Mouse (Mus musculus) right cerebral cortex, postnatal 36 days (tissue): Measurements from ENCODE around the gene Gcgr.
"Not testable (repeated sequence)": the region's sequence is repeated elsewhere in the genome, so short reads cannot be mapped to it uniquely, and the experiment has no call there.

Experiments
- DNase-seq, 2 experiments: peaks; one replicate each; pipeline ENCODE4 v3.0.0; 2022; ENCODE audit warnings: low spot score in 2 of 2, mixed read lengths in 1 of 2

Gcgr gene

DNA sequence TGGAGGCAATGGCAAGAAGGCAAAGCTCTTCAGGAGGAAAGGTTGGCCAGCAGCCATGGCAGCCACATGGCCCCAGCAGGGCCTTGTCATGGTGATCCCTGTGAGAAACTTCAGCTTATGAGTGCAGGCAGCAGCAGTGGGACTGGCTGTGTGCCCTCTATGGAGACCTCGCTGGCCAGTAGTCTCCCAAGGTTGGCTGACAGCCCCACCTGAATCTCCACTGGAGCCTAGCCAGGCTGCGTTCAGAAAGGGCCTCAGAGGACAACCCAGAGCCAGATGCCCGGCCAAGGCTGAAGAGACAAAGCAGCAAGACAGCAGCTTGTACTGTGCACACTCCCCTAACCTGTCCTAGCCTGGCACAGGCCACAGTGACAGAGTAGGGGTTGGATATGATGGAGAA lies 8.0 kb downstream of the Gcgr start:
- DNase-seq = no peak

DNA sequence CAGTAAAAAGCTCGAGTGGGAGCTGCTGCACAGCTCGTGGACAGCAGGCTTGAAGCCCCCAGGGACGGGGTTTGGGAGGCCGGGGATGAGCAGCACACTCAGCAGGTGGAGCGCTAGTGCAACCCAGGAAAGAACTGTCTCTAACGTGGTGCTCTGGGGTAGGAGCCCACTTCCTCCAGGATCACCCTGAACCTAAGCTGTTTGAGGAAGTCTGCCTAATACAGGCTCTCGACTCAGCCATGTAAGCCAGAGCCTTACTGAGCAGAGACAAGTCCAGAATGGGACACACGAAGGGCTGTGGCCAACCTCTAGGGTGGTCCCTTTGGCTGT lies 8.4 kb downstream of the Gcgr start:
- DNase-seq = no peak

DNA sequence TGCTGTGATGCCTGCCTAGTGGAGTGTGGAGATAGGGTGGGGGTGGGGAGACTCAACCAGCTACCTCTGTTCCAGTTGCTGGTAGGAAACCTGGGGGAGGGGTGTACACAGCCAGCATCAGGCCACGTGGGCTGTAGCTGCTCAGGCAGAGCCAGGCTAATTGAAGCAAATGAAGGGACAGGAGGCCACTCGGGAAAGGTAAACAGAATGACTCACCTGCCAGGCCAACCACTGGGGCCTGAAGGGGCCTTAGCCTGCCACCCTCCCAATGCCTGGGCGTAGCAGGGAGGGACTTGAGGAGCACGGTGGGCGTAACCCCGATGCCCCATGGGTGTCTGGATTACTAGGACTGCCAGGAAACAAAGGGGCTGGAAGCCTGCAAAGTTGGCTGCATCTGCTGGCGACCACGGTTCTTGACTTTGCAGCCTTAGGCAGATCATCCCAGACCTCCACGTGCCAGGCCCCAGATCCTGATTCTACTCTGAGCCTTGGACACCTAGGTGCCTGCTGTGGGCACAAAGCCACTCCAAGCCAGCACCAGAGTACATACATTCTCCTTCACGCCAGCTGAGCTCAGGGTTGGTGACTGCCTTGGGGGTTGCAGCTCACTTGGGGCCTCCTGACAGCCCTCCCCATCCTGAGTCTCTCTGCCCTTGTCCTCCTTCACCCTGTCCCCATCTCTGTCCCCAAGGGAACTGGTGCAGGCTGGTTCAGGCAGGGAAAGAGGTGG lies 9.0 kb downstream of the Gcgr start:
- DNase-seq = no peak

DNA sequence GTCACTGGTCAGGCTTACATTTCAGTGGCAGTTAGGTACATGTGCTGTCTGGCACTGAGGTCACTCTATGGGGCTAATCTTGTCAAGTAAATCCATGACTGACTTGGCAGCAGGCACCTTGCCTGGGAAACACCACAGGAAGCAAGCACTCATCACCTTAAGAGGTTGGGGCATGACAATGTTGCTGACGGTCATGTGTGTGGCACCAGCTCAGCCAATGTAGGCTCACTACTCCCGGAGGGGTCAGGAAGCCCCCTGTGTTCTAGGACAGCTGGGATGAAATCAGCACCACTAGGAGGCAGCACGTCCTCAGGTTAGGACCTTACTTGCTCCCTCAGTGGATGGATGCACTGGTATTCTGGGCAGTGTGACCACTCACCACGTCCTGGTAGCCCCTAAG lies 11.4 kb downstream of the Gcgr start:
- no peak for DNase-seq

DNA sequence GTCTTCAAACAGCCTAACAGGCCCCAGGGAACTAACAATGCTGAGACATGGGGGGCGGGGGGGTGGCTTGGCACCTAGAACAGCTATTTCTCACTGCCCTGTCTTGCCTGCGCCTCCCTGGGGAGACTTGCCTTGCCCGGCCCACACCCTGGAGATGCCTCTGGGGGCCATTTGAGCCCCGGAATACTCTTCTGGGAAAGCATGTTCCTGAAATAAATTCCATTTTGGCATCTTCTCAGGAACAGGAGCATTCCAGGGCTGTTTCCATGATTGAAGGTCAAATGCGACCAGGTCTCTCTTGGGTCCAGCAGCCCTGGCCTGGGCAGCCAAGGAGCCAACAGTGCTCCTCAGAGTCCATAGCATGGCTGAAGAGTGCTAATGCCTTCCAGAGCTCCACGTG lies 11.9 kb downstream of the Gcgr start:
- DNase-seq = no peak

DNA sequence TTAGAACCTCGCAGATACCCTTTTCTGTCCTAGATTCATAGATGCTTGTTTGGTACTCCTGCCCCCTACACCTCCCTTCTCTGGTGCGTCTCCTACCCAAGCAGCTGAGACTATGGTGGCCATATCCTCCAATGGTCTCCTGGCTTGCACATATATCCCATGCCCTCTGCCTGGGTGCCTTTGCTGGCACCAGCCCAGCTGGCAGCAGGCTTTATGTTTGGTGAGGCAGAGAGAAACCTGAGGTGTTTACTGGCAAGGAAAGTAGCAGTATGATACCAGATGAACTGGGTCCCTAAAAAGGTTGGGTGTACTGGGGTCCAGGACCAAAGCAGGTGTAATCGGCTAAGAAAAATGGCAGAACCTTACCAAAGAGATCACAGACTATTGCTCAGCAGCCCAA lies 15.5 kb downstream of the Gcgr start:
- no peak for DNase-seq

DNA sequence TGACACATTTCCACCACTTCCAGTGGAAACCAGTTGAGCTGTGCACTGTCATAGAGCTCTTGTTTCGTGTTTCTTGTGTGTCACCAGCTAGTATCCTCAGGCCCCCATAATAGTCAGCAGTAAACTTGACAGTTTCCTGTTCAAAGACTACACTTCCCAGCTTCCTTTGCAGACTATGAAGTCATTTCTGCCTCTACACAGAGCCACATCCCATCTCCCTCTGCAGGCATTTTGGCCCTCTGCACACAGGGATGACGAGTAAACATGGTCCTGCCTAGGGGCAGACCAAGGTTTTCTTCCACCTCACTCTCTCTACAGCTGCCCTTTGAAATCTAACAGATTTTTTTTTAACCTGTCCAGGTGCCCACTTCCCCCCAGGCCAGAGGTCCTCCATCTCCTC lies 17.0 kb downstream of the Gcgr start:
- DNase-seq = no peak

DNA sequence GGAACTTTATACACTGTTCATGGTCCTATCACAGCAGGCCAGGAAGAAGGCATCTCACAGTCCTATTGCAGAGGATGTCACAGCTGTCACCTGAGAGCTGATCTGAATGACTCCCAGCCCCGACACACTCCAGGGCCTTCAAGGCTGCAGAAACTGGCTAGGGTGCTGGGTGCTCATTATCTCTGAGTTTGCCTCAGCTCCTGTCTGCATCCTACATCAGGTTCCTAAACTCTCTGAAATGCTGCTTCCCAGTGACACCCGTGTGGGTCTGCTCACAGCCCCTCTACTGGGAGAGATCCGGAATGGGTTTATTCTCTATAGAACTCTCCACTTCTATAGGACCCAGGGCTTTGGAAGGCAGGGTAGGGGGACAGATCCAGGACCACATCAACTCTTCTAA lies 17.7 kb downstream of the Gcgr start:
- DNase-seq = no peak

DNA sequence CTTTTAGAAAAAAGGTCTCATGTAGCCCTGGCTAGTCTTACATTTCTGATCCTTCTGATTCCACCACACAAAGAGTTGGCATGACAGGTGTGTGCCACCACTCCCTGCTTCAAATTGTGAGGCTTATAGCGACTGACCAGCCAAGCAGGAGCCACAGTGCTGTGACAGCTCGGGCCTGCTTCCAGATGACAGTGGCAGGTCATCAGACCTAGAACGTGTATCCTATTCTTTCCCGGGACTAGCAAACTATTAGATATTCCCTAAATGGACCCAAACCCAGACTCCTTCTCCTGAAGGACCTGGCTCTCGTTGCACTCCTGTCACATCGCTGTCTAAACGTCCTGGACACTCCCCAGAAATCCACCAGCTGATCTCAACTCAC lies 18.3 kb downstream of the Gcgr start:
- DNase-seq = no peak

DNA sequence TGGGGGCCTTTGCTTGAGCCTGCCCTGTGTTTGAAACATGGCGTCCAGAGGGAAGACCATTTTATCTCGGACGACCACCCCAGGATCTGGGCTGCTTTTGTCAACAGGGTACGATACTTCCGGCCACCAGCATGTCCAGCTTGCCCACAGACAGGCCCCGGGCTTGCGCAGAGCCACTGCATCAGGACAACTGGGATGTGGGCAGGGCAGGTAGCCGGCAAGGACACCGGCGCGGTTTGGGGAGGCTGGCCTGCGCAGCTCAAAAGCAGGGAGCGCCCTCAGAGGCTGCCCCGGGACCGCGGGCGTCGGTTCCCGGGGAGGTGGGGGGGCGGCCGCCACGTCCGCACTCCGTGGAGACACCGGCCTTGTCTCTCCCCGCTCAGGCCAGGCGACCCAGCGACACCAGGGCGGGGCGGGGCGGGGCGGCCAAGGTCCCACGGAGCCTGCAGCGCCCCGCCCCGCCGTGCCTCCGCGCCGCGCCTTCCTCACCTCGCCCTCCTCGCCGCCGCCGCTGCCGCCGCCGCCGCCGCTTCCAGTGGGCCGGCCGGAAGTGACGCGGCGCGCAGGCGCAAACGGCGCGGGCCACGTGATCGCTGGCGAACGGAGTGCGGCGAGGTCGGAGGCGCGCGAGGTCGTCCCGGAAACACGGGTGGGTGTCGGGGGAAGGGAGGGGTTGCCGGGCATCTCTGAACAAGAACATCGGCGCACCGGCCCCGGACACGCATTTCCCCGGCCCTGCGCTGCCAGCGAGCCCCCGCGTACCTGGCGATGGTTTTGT lies 18.9 kb downstream of the Gcgr start, which contains the start of gene Mcrip1:
TSS of gene Mcrip1 (minus strand) at position 560 of the 778 bp plus-strand sequence.
- DNase-seq = peak; percentile 89 to 90

DNA sequence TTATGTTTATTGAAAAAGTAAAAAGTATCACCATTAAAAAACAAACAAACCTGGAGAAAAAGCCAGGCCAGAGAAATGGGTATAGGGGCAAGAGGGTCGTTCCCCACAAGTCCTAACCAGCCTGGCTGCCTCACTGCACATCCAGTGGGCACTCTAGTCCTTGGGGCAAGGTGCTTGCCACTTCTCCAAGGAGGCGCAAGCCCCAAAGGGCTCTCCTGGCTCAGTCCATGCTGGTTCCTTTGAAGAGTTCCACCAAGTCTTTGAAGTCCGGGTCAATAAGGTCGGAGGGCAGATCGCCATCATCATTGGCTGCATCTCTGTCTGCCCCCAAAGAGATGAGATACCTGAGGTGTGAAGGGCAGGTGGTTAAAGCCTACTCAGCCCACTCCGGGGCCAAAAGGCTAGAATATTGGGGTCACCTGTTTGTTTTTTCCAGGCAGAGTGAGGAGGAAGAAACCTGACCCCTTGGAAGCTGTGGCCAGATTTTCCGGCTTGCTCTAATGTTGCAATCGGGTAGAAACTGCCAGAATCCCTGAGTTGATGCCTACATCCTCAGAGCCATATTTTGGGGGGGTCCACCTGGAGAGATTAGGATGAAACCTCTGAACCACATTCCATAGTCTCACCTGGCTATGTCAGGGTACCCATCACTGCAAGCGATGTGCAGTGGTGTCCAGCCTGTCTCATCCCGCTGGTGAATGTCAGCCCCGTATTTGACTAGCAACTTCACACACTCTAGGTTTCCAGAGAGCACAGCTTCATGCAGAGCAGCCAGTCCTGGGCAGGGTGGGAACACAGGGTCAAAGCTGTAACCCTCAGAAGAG lies 19.7 kb downstream of the Gcgr start:
- DNase-seq = no peak

DNA sequence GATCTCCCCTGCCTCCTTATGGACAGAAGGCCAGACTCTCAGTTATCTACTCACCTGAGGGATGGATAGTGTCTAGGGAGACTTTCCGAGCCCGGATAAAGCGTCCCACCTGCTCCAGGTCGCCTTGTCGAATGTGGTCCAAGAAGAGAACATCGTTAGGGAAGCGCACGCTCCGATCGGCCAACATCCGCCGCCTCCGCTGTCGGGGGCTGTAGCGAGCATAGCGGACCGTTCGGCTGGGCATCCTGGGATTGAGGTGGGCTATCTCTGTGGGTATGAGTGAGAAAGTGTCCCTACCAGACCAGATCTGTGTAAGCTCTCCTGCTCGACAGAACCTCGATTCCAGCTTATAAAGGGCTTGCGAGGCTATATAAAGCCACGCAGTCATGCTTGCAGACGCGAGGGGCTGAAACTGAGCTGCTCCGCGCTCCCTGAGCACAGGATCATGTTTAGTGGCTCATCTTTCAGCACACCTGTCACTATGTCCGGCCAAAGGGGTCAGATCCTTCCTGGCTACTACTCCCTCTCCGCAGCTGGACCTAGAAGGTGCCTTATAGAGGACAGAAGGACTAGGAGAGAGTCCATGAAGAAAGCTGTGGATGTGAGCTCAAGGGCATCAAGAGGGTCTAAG lies 20.4 kb downstream of the Gcgr start, which contains the start of gene Ppp1r27:
TSS of gene Ppp1r27 (minus strand) at position 323 of the 631 bp plus-strand sequence.
- no peak for DNase-seq

DNA sequence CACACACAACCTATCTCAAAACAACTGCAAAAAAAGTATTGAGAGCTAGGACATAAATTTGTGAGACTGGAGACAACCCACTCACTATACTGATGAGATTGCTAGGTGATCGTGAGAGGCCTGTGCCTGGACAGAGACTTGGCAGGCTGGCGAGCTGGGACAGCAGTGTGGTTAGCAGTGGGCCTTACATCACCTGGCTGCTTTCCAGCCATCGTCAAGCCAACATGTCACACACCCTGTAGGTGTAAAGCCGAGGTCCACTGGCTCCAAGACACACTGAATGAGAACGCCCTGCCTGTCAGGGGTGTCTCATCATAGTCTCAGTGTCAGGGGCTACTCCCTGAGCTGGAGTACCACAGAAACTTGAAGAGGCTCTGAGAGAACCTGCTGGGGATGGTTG lies 22.2 kb downstream of the Gcgr start:
- DNase-seq = no peak

DNA sequence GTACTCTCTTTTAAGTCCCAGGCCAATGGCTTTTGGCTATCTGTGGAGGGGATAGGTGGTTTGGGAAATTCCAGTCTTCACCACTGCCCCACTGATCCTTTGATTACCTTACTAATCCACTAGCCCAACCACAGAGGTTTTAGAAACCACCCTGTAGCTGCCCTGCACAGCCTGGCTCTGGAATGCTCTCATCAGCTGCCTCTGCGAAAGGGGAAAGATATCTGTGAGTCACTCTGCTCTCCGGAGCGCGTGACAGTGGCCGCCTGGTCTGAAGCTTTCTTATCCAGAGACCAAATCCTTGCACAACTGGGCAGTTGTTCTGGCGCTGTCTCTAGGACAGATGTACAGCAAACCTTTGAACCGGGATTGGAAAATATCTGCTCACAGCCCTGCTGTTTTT lies 24.3 kb downstream of the Gcgr start:
- DNase-seq = no peak

DNA sequence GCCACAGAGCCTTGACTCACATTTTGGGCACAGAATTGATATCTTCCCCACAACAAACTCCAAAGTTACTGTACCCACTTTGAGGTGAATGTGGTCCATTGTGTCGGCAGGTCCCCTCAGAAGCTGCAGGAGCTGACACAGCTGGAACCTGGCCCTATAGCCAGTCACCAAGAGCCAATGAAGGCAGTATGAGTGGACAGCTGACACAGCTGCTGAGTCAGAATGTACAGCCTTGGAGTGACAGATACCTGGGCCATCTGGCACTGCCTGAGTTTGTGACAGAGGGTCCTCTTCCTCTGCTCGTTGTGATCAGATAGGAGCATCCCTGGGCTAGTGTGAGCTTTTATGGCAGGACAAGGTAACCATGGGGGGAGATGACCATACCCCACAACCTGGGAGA lies 24.8 kb downstream of the Gcgr start:
- no peak for DNase-seq

DNA sequence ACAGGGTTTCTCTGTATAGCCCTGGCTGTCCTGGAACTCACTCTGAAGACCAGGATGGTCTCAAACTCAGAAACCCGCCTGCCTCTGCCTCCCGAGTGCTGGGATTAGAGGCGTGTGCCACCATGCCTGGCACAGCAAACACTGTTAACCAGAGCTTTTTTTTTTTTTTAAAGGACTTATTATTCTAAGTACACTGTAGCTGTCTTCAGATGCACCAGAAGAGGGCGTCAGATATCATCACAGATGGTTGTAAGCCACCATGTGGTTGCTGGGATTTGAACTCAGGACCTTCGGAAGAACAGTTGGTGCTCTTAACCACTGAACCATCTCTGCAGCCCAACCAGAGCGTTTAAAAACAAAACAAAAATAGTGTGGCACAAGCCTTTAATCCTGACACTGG lies 28.3 kb downstream of the Gcgr start:
- DNase-seq = not testable (repeated sequence)

DNA sequence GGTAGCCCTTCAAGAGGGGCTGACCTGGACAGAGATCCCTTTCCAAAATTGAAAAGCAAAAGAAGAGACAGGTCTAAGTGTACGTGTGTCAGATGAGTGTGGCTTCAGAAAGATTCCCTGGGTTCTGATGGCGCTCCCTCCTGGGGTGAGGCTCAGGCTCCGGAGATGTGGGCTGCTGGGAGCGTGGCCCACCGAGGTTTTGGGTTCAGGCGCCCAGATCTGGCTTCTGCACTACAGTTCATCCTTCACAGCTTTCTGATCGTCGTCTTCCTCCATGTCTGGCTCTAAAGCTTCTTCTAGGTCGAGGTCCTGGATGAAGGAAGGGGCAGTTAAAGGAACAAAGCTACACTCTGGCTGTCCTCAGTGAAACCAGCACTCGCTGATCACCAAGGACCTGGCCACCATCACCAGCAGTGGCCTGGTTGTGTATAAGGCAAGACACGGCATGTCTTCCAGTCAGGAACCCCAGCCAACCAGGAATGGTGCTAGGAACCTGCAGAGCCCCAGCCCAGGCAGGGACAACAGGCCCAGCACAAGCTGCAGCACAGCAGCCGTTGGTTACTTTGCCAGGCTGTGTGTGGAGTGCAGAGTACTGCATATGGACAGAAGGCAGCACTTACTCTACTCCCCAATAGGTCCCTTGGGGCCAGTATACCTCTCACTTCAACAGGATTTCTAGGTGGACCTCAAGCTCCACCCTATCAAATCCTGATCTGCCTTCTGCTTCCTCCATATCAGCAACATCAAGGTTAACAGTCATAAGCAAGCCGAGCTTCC lies 30.6 kb downstream of the Gcgr start:
- DNase-seq = no peak

DNA sequence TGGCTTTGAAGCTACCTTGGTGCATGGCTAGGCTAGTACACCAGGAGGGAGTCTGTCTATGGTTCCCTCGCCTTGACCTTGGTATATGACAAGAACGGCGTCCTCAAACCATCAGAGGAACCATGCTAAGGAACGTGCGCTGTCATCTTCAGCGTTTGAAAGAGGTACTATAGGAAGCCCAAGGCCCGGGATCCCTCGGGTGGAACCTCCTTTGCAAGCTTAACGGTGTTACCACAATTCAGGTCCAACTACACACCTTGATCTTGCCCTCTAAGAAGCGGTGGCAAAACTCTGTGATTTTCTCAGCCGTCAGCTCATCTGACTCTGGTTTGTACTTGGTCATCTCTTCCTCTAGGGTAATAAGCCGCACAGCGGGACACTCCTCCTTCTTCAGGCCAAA lies 32.5 kb downstream of the Gcgr start:
- no peak for DNase-seq

DNA sequence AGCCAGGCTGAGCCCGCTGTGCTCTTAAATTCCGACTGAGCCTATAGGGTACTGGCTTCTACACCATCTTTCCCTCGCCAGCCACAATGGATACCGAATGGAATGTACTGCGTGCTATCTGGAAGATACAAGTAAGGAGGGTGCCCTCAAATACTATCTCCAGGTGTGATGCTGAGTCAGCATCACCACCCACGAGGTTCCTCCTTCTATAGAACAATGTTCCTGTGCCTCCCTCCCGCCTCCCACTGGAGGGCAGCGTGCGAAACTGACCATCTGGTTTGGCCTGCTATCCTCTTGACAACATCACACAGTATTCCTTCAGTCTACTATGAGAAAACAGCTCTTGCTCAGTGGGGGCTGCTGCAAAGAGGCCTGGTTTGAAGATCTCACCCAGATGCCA lies 34.6 kb downstream of the Gcgr start:
- no peak for DNase-seq

DNA sequence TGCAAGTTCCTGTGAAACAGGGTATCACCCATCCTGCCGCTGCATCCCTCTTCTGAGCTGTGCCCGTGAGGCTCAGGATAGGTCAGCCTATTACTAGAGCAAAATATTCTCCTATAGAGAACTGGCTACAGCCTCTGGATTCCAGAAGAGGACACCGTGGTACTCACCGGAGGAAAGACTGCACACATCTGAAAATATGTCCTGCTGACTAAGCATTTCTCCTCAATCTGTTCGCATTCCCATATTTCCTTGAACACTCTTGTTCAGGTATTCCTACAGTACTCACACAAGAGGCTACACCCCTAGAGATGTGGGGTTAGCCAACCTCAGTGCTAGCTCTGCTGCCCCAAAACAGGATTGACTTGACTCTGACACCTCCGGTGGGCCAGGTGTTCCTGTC lies 37.8 kb downstream of the Gcgr start:
- DNase-seq = no peak

DNA sequence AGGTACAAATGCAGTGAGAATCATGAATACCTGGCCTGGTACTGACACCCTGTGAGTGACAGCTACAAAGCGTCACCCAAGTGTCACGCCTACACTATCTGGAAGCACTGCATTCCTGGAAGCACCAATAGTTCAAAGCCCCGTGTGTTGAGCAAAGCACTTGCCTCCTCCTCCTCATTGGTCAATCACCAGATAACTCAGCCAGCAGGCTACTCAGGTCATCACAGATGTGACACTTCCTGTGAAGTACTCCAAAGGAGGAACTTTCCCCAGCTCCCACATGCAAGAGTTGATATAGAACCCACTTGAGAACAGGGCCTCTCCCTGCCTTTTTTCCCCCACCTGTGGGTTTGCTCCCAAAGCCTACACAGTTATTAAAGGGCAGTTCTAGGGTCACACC lies 40.6 kb downstream of the Gcgr start:
- no peak for DNase-seq
